Mouse (Mus musculus) intestine, embryonic 14.5 days (tissue): ENCODE results near the gene Zbtb20. TPM values are rescaled to one million over a fixed set of nuclear protein-coding genes. Genes with fewer than 3 reads are reported as not detected.

Source experiments
- ATAC-seq: fragments of 200-750 bp; cut with Nextera tagmentation; replicated peaks from 2 replicates; pipeline ENCODE4 v1.8.0; 2017; ENCODE audit warnings: low read depth, moderate number of reproducible peaks, moderate TSS enrichment, moderate library complexity; ENCODE audit not compliant: low FRiP score, low TSS enrichment
- DNase-seq: peaks from one replicate; pipeline ENCODE4 v3.0.0-alpha.2; 2018; ENCODE audit warnings: low spot score
- H3K27ac ChIP-seq: fragments of 300-500 bp; sonication (generic); 2 replicates; pipeline ENCODE4 v1.5.1; 2014; ENCODE audit warnings: low read depth, mild to moderate bottlenecking, control low read depth
- H3K27me3 ChIP-seq: fragments of 300-500 bp; sonication (generic); replicated peaks from 2 replicates; pipeline ENCODE4 v1.6.1; 2014; ENCODE audit warnings: low read length, control low read depth; ENCODE audit not compliant: control insufficient read depth, insufficient read depth
- H3K36me3 ChIP-seq: fragments of 300-500 bp; sonication (generic); 2 replicates; pipeline ENCODE4 v1.6.1; 2014; ENCODE audit warnings: low read length, control low read depth; ENCODE audit not compliant: control insufficient read depth, insufficient read depth
- H3K4me1 ChIP-seq: fragments of 300-500 bp; sonication (generic); replicated peaks from 2 replicates; pipeline ENCODE4 v1.6.1; 2014; ENCODE audit warnings: low read length, control low read depth, mixed read lengths; ENCODE audit not compliant: control insufficient read depth, insufficient read depth
- H3K4me2 ChIP-seq: fragments of 300-500 bp; sonication (generic); 2 replicates; pipeline ENCODE4 v1.6.1; 2014; ENCODE audit warnings: low read length
- H3K4me3 ChIP-seq: fragments of 300-500 bp; sonication (generic); 2 replicates; pipeline ENCODE4 v1.5.1; 2014; ENCODE audit warnings: low read depth, low read length, control low read depth, mixed read lengths
- H3K9ac ChIP-seq: fragments of 300-500 bp; sonication (generic); 2 replicates; pipeline ENCODE4 v1.6.1; 2014; ENCODE audit warnings: mild to moderate bottlenecking, low read length
- H3K9me3 ChIP-seq: fragments of 300-500 bp; sonication (generic); 2 replicates; pipeline ENCODE4 v1.6.1; 2016; ENCODE audit warnings: low read length, control low read depth; ENCODE audit not compliant: control insufficient read depth
- WGBS: fragments of 180-500 bp; shearing (Covaris S2); extraction: QIAGEN DNeasy Blood & Tissue Kit; methylation state at CpG from one replicate; pipeline ENCODE4 v1.1.7; 2014; 5-methylcytosine and 5-hydroxymethylcytosine counted together
- polyA plus RNA-seq: library from polyadenylated mRNA; unstranded; fragments of >200 nt; fragmentation: Nextera tagmentation; extraction: Ambion mirVana; gene quantifications from 2 replicates; pipeline ENCODE4 v1.2.1, GENCODE M21; 2014

Zbtb20 gene
- polyA plus RNA-seq, 1 experiment from 2014 or later = 27.3 TPM

GRCm38 (mm10) chr16:43409108-43409909 lies 533.6 kb downstream of the Zbtb20 start:
- DNase-seq = no peak
- no peaks in the 10 kb centered on the region for H3K9me3 ChIP-seq
- H3K4me1 ChIP-seq = no peaks in the 10 kb centered on the region
- H3K9ac ChIP-seq = no peak overlapping the region
- H3K4me3 ChIP-seq = no peak overlapping the region
- H3K36me3 ChIP-seq = no peaks in the 10 kb centered on the region
- WGBS = 62% methylated on average over 4 of the region's 4 CpGs
- no peak for ATAC-seq
- no peak overlapping the region for H3K4me2 ChIP-seq
- H3K27me3 ChIP-seq = no peaks in the 10 kb centered on the region
- no peak overlapping the region for H3K27ac ChIP-seq

DNA sequence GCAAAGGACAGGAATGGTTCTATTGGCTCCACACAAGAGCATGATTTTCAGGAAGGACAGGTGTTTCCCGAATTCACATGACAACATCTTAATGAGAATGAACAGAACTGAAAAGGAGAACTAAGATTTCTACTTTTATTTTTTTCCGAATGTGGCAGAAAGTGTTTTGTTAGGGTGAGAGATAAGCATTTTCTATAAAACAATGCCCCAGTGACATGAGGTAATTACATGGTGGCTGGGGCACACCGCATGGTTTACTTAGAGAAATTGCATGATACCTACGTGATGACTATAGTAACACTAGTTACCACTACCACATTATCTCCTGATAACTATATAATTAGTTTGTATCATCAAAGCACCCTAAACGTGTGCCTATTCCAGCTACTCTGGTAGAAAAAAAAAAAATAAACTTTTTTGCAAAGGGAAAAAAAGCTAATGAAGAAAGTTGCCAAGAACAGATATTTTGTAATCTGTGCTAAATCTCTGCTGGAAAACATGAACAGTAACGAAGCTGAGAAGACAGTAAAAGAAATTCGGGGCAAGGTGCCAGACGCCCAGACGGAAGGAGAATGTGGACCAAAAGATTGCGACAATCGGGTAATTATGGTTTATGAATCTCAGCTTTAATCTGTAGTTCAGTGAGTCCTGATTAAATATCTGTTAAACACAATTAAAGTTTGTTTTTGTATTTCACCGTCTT lies 534.4 kb downstream of the Zbtb20 start:
- no peak for DNase-seq
- WGBS = 78% methylated on average over 12 of the region's 12 CpGs

GRCm38 (mm10) chr16:43410613-43410974 lies 534.9 kb downstream of the Zbtb20 start:
- 71% methylated on average over 7 of the region's 7 CpGs for WGBS
- Histone ChIP-seq H3K36me3 (no peaks in the 10 kb centered on the region), H3K27me3 (no peaks in the 10 kb centered on the region), H3K27ac (no peak overlapping the region), H3K4me1 (no peaks in the 10 kb centered on the region), H3K9ac (no peak overlapping the region), H3K9me3 (no peaks in the 10 kb centered on the region), H3K4me3 (no peak overlapping the region), H3K4me2 (no peak overlapping the region)
- ATAC-seq (no peak), DNase-seq (no peak)

More for the DNA sequence above, 534.4 kb downstream of the Zbtb20 start:
- Histone ChIP-seq H3K9ac (no peak overlapping the region), H3K4me1 (no peaks in the 10 kb centered on the region), H3K36me3 (no peaks in the 10 kb centered on the region), H3K27ac (no peak overlapping the region), H3K27me3 (no peaks in the 10 kb centered on the region), H3K4me2 (no peak overlapping the region), H3K9me3 (no peaks in the 10 kb centered on the region), H3K4me3 (no peak overlapping the region)
- no peak for ATAC-seq

- Histone ChIP-seq H3K4me1 (peaks cover 4% of the 10 kb centered on the region; the same call in 1 of the 2 replicates), H3K27ac (no peak overlapping the region), H3K9me3 (no peaks in the 10 kb centered on the region), H3K4me3 (no peak overlapping the region), H3K27me3 (no peaks in the 10 kb centered on the region), H3K36me3 (no peaks in the 10 kb centered on the region), H3K4me2 (no peak overlapping the region), H3K9ac (no peak overlapping the region)
- ATAC-seq = no peak
- 38% methylated on average over 4 of the region's 4 CpGs for WGBS
- DNase-seq = no peak
Measured at GRCm38 (mm10) chr16:43415864-43416263, 540.2 kb downstream of the Zbtb20 start.

DNA sequence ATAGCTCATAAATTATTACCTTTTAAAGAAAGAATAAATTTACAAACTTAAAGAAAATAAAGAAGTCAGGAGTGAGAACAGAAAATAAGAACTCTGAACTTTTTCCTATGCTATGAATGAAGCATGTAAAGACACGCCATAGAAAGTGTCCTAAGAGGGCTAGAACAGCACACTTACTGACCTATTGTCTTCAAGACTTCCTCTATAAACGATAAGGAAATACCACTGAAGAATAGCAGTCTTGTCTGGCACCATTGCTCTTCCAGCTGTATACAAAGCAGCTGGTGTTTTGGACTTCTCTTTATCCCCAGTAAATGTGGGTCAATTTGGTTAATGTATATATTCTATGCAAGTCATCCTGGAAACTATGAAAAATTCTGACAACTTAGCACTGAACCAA lies 544.2 kb downstream of the Zbtb20 start:
- Histone ChIP-seq H3K27me3 (no peaks in the 10 kb centered on the region), H3K4me3 (no peak overlapping the region), H3K9me3 (no peaks in the 10 kb centered on the region), H3K9ac (no peak overlapping the region), H3K27ac (no peak overlapping the region), H3K36me3 (no peaks in the 10 kb centered on the region), H3K4me1 (peaks cover 4% of the 10 kb centered on the region; the same call in 1 of the 2 replicates), H3K4me2 (no peak overlapping the region)
- no peak for ATAC-seq
- DNase-seq = no peak
- 54% methylated on average over 2 of the region's 2 CpGs for WGBS

- no peak for ATAC-seq
Measured at GRCm38 (mm10) chr16:43428955-43429354, 553.3 kb downstream of the Zbtb20 start.

GRCm38 (mm10) chr16:43430030-43430429 lies 554.3 kb downstream of the Zbtb20 start:
- ATAC-seq (no peak), DNase-seq (no peak)
- H3K9ac ChIP-seq = no peak overlapping the region
- no peaks in the 10 kb centered on the region for H3K36me3 ChIP-seq
- no peaks in the 10 kb centered on the region for H3K27me3 ChIP-seq
- no peaks in the 10 kb centered on the region for H3K9me3 ChIP-seq
- WGBS = 80% methylated on average over 4 of the region's 4 CpGs
- H3K4me2 ChIP-seq = no peak overlapping the region
- H3K4me1 ChIP-seq = no peaks in the 10 kb centered on the region
- H3K4me3 ChIP-seq = no peak overlapping the region
- H3K27ac ChIP-seq = no peak overlapping the region

More at GRCm38 (mm10) chr16:43428955-43429354, 553.3 kb downstream of the Zbtb20 start:
- no peak overlapping the region for H3K9ac ChIP-seq
- H3K4me3 ChIP-seq = no peak overlapping the region
- no peaks in the 10 kb centered on the region for H3K36me3 ChIP-seq
- no peaks in the 10 kb centered on the region for H3K9me3 ChIP-seq
- no peaks in the 10 kb centered on the region for H3K27me3 ChIP-seq
- DNase-seq = no peak
- 85% methylated on average over 2 of the region's 2 CpGs for WGBS
- no peak overlapping the region for H3K27ac ChIP-seq
- H3K4me1 ChIP-seq = no peaks in the 10 kb centered on the region
- H3K4me2 ChIP-seq = no peak overlapping the region

DNA sequence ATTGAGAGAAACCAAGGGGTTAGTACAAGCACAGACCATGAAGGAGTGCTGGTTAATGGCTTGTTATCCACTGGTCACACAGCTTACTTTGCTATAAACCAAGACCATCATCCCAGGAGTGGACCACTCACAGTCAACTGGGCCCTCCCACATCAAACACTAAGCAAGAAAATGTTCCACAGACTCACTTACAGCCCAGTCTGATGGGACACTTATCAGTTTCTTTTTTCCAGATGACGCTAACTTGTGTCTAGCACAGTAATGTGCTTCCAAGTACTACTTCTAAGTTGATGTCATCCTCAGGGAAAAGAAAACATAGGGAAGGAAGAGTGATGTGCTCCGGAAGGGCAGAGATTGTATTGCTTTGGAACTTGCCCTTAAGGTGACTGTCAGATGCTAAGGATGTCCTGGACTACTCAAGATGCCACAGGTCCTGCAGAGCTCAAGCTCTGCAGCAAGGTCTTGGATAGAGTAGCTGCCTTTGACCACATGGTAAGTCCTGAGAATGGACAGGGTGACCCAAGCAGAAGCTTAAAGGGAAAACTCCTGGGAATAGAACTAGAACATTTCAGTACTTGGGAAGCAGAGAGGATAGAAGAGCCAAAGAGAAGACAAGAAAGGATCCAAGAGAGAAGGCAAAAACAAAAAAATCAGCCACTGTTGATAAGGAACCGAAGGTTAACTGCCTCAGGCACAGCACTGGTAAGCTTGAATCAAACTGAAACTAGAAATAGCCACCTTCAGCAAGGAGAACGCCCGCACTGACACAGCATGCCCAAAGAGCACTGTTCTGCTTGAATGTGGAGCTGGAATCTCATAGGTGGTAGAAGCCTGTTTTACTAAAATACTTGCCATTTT lies 556.1 kb downstream of the Zbtb20 start:
- Histone ChIP-seq H3K4me2 (no peak overlapping the region), H3K27me3 (no peaks in the 10 kb centered on the region), H3K36me3 (no peaks in the 10 kb centered on the region), H3K9ac (no peak overlapping the region), H3K4me3 (no peak overlapping the region), H3K4me1 (no peaks in the 10 kb centered on the region), H3K9me3 (no peaks in the 10 kb centered on the region), H3K27ac (no peak overlapping the region)
- DNase-seq = no peak
- ATAC-seq = no peak
- WGBS = 84% methylated on average over 5 of the region's 5 CpGs
